Mouse (Mus musculus) brain, embryonic 14.5 days (tissue): ENCODE results near the gene Itih4.

Experiments used
- CTCF ChIP-seq: fragments of 200-500 bp; IDR thresholded peaks from 2 replicates; pipeline ENCODE4 v1.5.1; 2012; ENCODE audit warnings: inconsistent platforms, mild to moderate bottlenecking, moderate library complexity, borderline replicate concordance; ENCODE audit not compliant: insufficient read depth, insufficient read length; ENCODE audit errors: extremely low read depth
- POLR2A ChIP-seq: fragments of 200-500 bp; IDR thresholded peaks from 2 replicates; pipeline ENCODE4 v1.6.1; 2012; ENCODE audit warnings: mild to moderate bottlenecking, inconsistent platforms, borderline replicate concordance; ENCODE audit not compliant: poor library complexity, insufficient read depth, insufficient read length, severe bottlenecking; ENCODE audit errors: extremely low read depth

GRCm38 (mm10) chr14:30876451-30876850, 9.8 kb upstream of the Itih4 start:
- TF ChIP-seq POLR2A (no peak), CTCF (no peak)
